Mouse (Mus musculus) hindbrain, postnatal 0 days (tissue): ENCODE results near the gene Gm1043. TPM values are rescaled to one million over a fixed set of nuclear protein-coding genes. Genes with fewer than 3 reads are reported as not detected.

Experiments used
- ATAC-seq: fragments of 200-750 bp; cut with Nextera tagmentation; 2 replicates; pipeline ENCODE4 v1.8.0; 2017; ENCODE audit warnings: mild to moderate bottlenecking, moderate TSS enrichment, moderate library complexity
- DNase-seq: peaks from one replicate; pipeline ENCODE4 v3.0.0-alpha.2; 2015; ENCODE audit warnings: low spot score
- H3K27ac ChIP-seq: fragments of 300-500 bp; sonication (generic); 2 replicates; pipeline ENCODE4 v1.5.1; 2014; ENCODE audit warnings: mild to moderate bottlenecking
- H3K27me3 ChIP-seq: fragments of 300-500 bp; sonication (generic); 2 replicates; pipeline ENCODE4 v1.6.1; 2014; ENCODE audit warnings: low read length, mixed read lengths; ENCODE audit not compliant: insufficient read depth
- H3K36me3 ChIP-seq: fragments of 300-500 bp; sonication (generic); 2 replicates; pipeline ENCODE4 v1.6.1; 2014; ENCODE audit warnings: low read length, mixed read lengths; ENCODE audit not compliant: insufficient read depth
- H3K4me1 ChIP-seq: fragments of 300-500 bp; sonication (generic); 2 replicates; pipeline ENCODE4 v1.6.1; 2014; ENCODE audit warnings: antibody characterized with exemption, low read length, mixed read lengths; ENCODE audit not compliant: insufficient read depth
- H3K4me2 ChIP-seq: fragments of 300-500 bp; sonication (generic); 2 replicates; pipeline ENCODE4 v1.6.1; 2014; ENCODE audit warnings: low read depth, mild to moderate bottlenecking, low read length, moderate library complexity, mixed read lengths
- H3K4me3 ChIP-seq: fragments of 300-500 bp; sonication (generic); 2 replicates; pipeline ENCODE4 v1.5.1; 2014; ENCODE audit warnings: low read length
- H3K9ac ChIP-seq: fragments of 300-500 bp; sonication (generic); replicated peaks from 2 replicates; pipeline ENCODE4 v1.6.1; 2014; ENCODE audit warnings: mild to moderate bottlenecking, low read length, moderate library complexity, mixed read lengths
- H3K9me3 ChIP-seq: fragments of 300-500 bp; sonication (generic); 2 replicates; pipeline ENCODE4 v1.6.1; 2016; ENCODE audit warnings: low read length, mixed read lengths
- CTCF ChIP-seq: IDR thresholded peaks from 2 replicates; pipeline ENCODE4 v1.5.1; 2016; ENCODE audit warnings: antibody characterized with exemption, control low read depth, low read depth
- WGBS: fragments of 180-500 bp; shearing (Covaris S2); extraction: QIAGEN DNeasy Blood & Tissue Kit; methylation state at CpG from one replicate; pipeline ENCODE4 v1.1.7; 2014; 5-methylcytosine and 5-hydroxymethylcytosine counted together
- polyA plus RNA-seq: library from polyadenylated mRNA; unstranded; fragments of >200 nt; fragmentation: Nextera tagmentation; extraction: Ambion mirVana; gene quantifications from 2 replicates; pipeline ENCODE4 v1.2.1, GENCODE M21; 2015
- total RNA-seq: library from RNA; depleted of rRNA; stranded (reverse); fragments of >200 nt; gene quantifications from 2 replicates; pipeline ENCODE4 v1.2.3, GENCODE M21; 2014

Gm1043 gene
- total and polyA plus RNA-seq, 2 experiments from 2014 or later = 1.7 to 20.0 TPM

DNA sequence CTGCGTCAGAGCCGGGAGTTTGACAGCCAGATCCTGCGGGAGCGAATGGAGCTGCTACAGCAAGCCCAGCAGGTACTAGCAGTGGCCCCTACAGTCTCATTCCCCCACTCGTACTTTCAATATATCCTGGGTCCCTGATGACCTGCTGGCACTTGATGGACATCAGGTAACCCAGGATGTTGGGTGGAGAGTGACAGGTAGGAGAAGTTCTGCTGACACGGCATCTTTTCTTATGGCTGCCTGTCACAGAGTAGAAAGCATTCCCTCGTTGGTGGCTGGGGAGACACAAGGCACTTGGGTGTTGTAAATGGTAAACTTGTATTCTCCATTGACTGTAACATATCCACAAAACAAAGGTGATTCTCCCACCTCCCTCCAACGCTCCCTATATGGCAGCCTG is 56.6 kb downstream of the Gm1043 start:
- Histone ChIP-seq H3K27ac (no peak overlapping the region), H3K4me2 (no peak overlapping the region), H3K4me3 (no peak overlapping the region), H3K36me3 (no peaks in the 10 kb centered on the region), H3K4me1 (no peaks in the 10 kb centered on the region), H3K9ac (no peak overlapping the region), H3K9me3 (no peaks in the 10 kb centered on the region), H3K27me3 (no peaks in the 10 kb centered on the region)
- DNase-seq = no peak
- 81% methylated on average over 8 of the region's 8 CpGs for WGBS
- TF ChIP-seq CTCF = no peak
- no peak for ATAC-seq

DNA sequence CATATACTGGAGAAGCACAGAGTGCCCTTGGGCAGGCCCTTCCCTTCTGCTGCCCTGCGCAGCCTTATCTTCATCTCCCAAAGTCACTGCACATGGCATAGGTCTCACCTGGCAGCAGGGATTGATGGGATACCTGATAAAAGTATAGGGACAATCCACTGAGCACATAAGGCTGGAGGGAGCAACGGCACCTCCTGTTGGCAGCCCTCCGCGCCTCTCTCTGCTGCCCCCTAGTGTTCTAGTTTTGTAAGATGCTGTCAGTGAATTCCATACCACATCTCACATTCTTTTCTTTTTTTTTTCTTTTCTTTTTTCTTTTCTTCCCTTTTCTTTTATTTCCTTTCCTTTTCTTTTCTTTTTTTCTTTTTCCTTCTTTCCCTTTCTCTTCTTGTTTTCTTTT is 62.4 kb downstream of the Gm1043 start:
- H3K4me2 ChIP-seq = no peak overlapping the region
- TF ChIP-seq CTCF = peak; percentile 94
- H3K36me3 ChIP-seq = no peaks in the 10 kb centered on the region
- no peaks in the 10 kb centered on the region for H3K4me1 ChIP-seq
- no peaks in the 10 kb centered on the region for H3K27me3 ChIP-seq
- 18% methylated on average over 4 of the region's 4 CpGs for WGBS
- ATAC-seq (peak; percentile 34; the same call in 1 of the 2 replicates), DNase-seq (peak; percentile 82)
- no peak overlapping the region for H3K27ac ChIP-seq
- no peaks in the 10 kb centered on the region for H3K9me3 ChIP-seq
- H3K9ac ChIP-seq = no peak overlapping the region
- H3K4me3 ChIP-seq = no peak overlapping the region

DNA sequence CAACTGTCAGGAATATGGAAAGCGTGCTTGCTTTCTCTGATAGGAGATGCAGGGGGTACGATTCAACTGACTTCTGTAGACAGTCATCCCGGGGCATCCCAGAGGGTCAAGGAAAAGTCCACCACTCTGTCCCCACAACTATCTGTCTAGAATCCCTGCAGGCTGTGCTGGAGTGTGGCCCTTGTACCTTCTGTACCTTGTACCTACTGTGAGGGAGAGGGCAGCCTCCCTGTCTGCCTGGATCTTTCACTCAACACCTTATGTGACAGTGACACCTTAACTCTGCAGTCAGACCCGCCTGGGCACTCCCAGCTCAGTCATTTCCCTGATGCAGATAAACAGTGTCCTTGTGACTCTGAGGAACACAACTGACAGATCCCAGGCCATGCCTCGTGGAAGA is 65.5 kb downstream of the Gm1043 start:
- DNase-seq = no peak
- H3K36me3 ChIP-seq = no peaks in the 10 kb centered on the region
- no peaks in the 10 kb centered on the region for H3K4me1 ChIP-seq
- H3K27me3 ChIP-seq = no peaks in the 10 kb centered on the region
- H3K9me3 ChIP-seq = no peaks in the 10 kb centered on the region
- H3K9ac ChIP-seq = no peak overlapping the region
- no peak for TF ChIP-seq CTCF
- no peak overlapping the region for H3K4me2 ChIP-seq
- WGBS = 82% methylated on average over 5 of the region's 5 CpGs
- no peak overlapping the region for H3K27ac ChIP-seq
- ATAC-seq = no peak
- no peak overlapping the region for H3K4me3 ChIP-seq

DNA sequence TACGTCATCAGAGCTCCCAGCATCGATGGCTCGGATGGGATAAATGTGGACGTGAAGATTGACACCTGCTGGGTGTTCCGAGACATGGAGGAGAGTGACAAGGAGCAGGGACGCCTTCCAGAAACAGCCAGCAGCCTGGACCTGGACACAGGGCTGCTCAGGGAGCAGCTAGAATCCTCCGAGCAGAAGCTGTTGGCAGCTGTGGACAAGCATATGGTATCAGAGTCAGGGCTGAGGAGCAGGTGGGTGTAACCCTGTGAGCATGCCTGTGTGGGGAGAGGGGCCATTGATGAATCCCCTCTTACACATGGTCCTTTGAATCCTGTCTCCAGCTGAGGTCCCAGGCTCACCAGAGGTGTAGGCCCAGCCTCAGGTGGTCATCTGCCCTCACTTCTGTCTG is 69.3 kb downstream of the Gm1043 start:
- Histone ChIP-seq H3K9me3 (no peaks in the 10 kb centered on the region), H3K4me2 (no peak overlapping the region), H3K27ac (no peak overlapping the region), H3K9ac (no peak overlapping the region), H3K4me1 (no peaks in the 10 kb centered on the region), H3K36me3 (no peaks in the 10 kb centered on the region), H3K27me3 (no peaks in the 10 kb centered on the region), H3K4me3 (no peak overlapping the region)
- no peak for TF ChIP-seq CTCF
- DNase-seq (peak; percentile 50), ATAC-seq (peak; percentile 61)
- WGBS = 67% methylated on average over 7 of the region's 7 CpGs

DNA sequence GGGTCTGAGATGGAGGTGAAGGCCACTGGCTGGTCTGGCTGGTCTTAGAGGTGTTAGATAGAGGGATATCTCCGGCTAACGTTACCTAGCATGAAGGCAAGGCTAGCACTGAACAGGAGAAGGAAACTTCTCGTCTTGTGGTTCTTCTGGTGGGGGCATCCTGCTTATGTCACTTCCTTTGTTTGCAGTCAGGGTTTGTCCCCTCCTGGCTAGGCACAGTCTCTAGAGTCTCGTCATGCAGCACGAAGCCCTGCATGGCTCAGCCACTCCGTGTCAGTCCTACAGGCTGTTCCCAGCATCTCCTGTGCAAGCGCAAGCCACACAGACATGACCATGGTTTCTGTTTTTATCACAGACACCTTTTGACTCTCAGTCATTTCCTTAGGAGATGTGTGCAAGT is 73.2 kb downstream of the Gm1043 start:
- WGBS = 84% methylated on average over 7 of the region's 7 CpGs
- ATAC-seq = no peak

DNA sequence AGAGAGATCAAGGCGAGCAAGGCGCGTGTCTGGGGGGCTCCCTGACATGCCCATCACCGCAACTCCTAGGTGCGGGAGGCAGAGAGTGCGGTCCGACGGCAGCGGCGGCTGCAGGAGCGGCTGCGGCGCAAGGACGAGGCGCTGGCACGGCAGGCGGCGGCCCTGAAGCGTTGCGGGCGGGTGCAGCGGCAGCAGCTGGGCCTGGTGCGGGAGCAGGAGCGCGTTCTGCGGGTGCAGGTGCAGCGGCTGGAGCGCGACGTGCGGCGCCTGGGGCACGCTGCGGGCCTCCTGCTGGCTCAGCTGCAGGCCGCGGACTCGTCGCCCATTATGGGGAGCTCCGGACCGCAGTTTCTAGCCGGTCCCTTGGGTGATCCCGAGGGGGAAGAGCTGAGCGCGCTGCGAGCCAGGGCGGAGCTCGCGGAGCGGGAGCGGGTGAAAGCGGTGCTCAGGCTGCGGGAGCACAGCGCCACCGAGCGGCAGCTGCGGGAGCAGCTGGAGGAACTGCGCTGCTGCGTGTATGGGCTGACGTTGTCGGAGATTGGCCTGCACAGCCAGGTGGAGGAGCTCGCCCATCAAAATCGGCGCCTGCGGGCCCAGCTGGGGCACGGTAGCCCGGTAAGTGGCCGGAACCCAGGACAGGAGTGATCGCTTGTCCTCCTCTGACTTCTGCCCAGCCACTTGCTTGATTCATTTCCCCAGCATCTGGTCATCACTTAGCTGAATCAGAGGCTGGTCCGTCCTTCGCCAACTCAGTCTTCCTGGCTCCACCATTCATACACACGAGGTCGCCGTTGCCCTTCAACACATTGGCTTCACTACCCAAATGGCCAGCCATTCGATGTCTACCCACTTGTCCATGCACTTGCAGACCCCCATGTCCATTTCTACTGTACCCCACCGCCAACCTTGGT is 78.0 kb downstream of the Gm1043 start:
- Histone ChIP-seq H3K4me3 (peak overlapping the region; percentile 44), H3K9ac (peak overlapping the region; percentile 55), H3K9me3 (no peaks in the 10 kb centered on the region), H3K4me1 (no peaks in the 10 kb centered on the region), H3K36me3 (no peaks in the 10 kb centered on the region), H3K27ac (peak overlapping the region; percentile 74), H3K27me3 (no peaks in the 10 kb centered on the region), H3K4me2 (peak overlapping the region; percentile 64)
- peak; percentile 81 for TF ChIP-seq CTCF
- ATAC-seq = peak; percentile 91
- WGBS = 5% methylated on average over 75 of the region's 75 CpGs
- peak; percentile 92 for DNase-seq

More for the DNA sequence above, 73.2 kb downstream of the Gm1043 start:
- Histone ChIP-seq H3K27ac (no peak overlapping the region), H3K36me3 (no peaks in the 10 kb centered on the region), H3K4me2 (no peak overlapping the region), H3K9ac (no peak overlapping the region), H3K9me3 (no peaks in the 10 kb centered on the region), H3K27me3 (no peaks in the 10 kb centered on the region), H3K4me3 (no peak overlapping the region), H3K4me1 (no peaks in the 10 kb centered on the region)
- no peak for DNase-seq
- no peak for TF ChIP-seq CTCF

DNA sequence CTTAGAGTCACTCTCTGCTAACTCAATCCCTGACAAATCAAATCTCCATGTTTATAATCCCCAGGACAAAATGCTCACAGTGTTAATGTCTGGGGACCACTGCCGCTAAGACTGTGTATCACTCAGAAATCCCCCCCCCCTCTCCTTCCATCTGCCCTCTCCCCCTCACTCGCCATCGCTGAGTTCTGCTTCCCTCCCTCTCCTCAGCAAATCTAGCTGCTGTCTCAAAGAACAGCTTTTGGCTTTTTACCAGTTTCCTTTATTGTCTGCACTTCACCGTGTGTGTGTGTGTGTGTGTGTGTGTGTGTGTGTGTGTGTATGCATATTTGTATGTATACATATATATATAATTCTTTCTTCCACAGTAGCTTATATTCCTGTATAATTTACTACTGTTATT is 91.3 kb downstream of the Gm1043 start:
- no peaks in the 10 kb centered on the region for H3K4me1 ChIP-seq
- no peaks in the 10 kb centered on the region for H3K9me3 ChIP-seq
- no peak overlapping the region for H3K4me2 ChIP-seq
- no peak overlapping the region for H3K4me3 ChIP-seq
- H3K36me3 ChIP-seq = no peaks in the 10 kb centered on the region
- H3K27ac ChIP-seq = no peak overlapping the region
- no peak for TF ChIP-seq CTCF
- ATAC-seq = no peak
- peak; percentile 46 for DNase-seq
- H3K27me3 ChIP-seq = no peaks in the 10 kb centered on the region
- no peak overlapping the region for H3K9ac ChIP-seq
- 13% methylated on average over 4 of the region's 4 CpGs for WGBS
